23 mouse cellular contexts compared by ENCODE assay signal in the genomic region with DNA sequence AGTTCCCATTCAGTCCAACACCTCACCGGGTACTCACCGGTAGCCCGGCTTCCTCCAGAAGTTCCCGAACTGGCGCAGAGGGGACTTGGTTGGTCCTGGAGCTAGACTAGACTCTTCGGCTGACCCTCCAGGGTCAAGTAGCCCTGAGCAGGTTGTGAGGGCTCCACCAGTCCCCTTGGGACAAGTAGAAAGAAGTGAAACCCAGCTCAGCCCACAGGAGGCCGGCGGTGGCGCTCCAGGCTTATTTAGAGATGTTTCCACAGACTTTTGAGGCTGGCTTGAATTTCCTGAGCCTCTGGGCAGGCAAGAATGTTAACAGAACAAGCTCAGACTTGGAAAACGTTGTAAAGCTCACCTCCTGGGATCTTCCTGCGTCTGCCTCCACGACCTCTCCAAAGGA. TPM values are rescaled to one million over a fixed set of nuclear protein-coding genes. Genes with fewer than 3 reads are reported as not detected.
DNase-seq lines count a peak whose midpoint lies in the region; ATAC-seq and TF ChIP-seq lines count a peak whose summit lies in the region.
"Had no signal": no experiment of that assay in that cellular context is flagged by ENCODE, and none has a peak within 500 bp of the region (broad histone marks: within the 10 kb centered on the region; RNA-seq: fewer than 3 reads in every experiment).

No protein-coding gene starts in this region.

- no peak overlapping the region; the same call in 1 of the 2 replicates for H3K4me2 ChIP-seq in hindbrain, embryonic 11.5 days (replicated peaks; ENCODE audit: low read depth, low read length)
- no peak overlapping the region for H3K4me2 ChIP-seq in hindbrain, postnatal 0 days (ENCODE audit: low read depth, low read length)
- H3K4me2 ChIP-seq in midbrain, embryonic 11.5 days = peak overlapping the region; percentile 31; the same call in 1 of the 2 replicates
- H3K4me2 ChIP-seq: heart, embryonic 11.5 days had no signal

- WGBS in hindbrain, embryonic 11.5 days = 3% methylated on average over 12 of the region's 12 CpGs
- WGBS in hindbrain, postnatal 0 days = 2% methylated on average over 12 of the region's 12 CpGs
- 3% methylated on average over 12 of the region's 12 CpGs for WGBS in midbrain, embryonic 11.5 days

- no peaks in the 10 kb centered on the region for H3K9me3 ChIP-seq in hindbrain, embryonic 11.5 days (ENCODE audit: control insufficient read depth, low read length)
- no peaks in the 10 kb centered on the region for H3K9me3 ChIP-seq in hindbrain, postnatal 0 days (ENCODE audit: low read length)
- no peaks in the 10 kb centered on the region for H3K9me3 ChIP-seq in midbrain, embryonic 11.5 days (ENCODE audit: control insufficient read depth, low read length)
- H3K9me3 ChIP-seq: forebrain, embryonic 15.5 days had no signal

- H3K27me3 ChIP-seq in hindbrain, embryonic 11.5 days (ENCODE audit: control insufficient read depth, insufficient read depth, low read length) = peaks cover 60% of the 10 kb centered on the region
- H3K27me3 ChIP-seq in hindbrain, postnatal 0 days (ENCODE audit: insufficient read depth, low read length) = peaks cover 64% of the 10 kb centered on the region
- peaks cover 61% of the 10 kb centered on the region for H3K27me3 ChIP-seq in midbrain, embryonic 11.5 days (ENCODE audit: control insufficient read depth, insufficient read depth, low read length)

- no peak overlapping the region for H3K9ac ChIP-seq in hindbrain, embryonic 11.5 days (ENCODE audit: low read depth, low read length)
- no peak overlapping the region for H3K9ac ChIP-seq in hindbrain, postnatal 0 days (replicated peaks; ENCODE audit: low read length)
- no peak overlapping the region for H3K9ac ChIP-seq in midbrain, embryonic 11.5 days (ENCODE audit: low read length)
- H3K9ac ChIP-seq: forebrain, embryonic 15.5 days; liver, postnatal 0 days had no signal

- no peak for DNase-seq in hindbrain, embryonic 11.5 days (ENCODE audit: low spot score)
- DNase-seq in hindbrain, postnatal 0 days (ENCODE audit: low spot score) = no peak
- no peak for DNase-seq in midbrain, embryonic 11.5 days (ENCODE audit: low spot score, missing footprints)
- peak; percentile 46 for DNase-seq in neural tube, embryonic 10.5 days (ENCODE audit: extremely low spot score, low spot score)
- no peak for DNase-seq in urinary bladder, postnatal 25 days (ENCODE audit: low spot score)
- no peak for DNase-seq in heart, adult 9 months (ENCODE audit: low spot score in 2 of 2)
- DNase-seq: cerebellum, adult 2 months; heart, postnatal 10 days; kidney, adult 18-20 months; kidney, postnatal 10 days; liver, postnatal 0 days; lung, postnatal 10 days; right cerebral cortex, postnatal 4 days had no signal

- H3K4me1 ChIP-seq in hindbrain, embryonic 11.5 days (replicated peaks; ENCODE audit: control insufficient read depth, insufficient read depth, low read length) = no peaks in the 10 kb centered on the region
- no peaks in the 10 kb centered on the region for H3K4me1 ChIP-seq in hindbrain, postnatal 0 days (ENCODE audit: insufficient read depth, low read length)
- no peaks in the 10 kb centered on the region for H3K4me1 ChIP-seq in midbrain, embryonic 11.5 days (ENCODE audit: control insufficient read depth, insufficient read depth, low read length)

- no peak for TF ChIP-seq CTCF in hindbrain, postnatal 0 days (IDR thresholded peaks at IDR 0.05; ENCODE audit: low read depth)

- H3K4me3 ChIP-seq in hindbrain, embryonic 11.5 days (ENCODE audit: low read depth, low read length) = 0 out of 2 replicates have a peak overlapping the region, but pooled peaks have one; percentile 26
- no peak overlapping the region for H3K4me3 ChIP-seq in hindbrain, postnatal 0 days (ENCODE audit: low read length)
- H3K4me3 ChIP-seq in midbrain, embryonic 11.5 days (ENCODE audit: low read depth, low read length) = peak overlapping the region; percentile 30
- H3K4me3 ChIP-seq: layer of hippocampus, adult 2 months; myocyte had no signal

- no peaks in the 10 kb centered on the region for H3K36me3 ChIP-seq in hindbrain, embryonic 11.5 days (ENCODE audit: control insufficient read depth, insufficient read depth, low read length)
- no peaks in the 10 kb centered on the region for H3K36me3 ChIP-seq in hindbrain, postnatal 0 days (ENCODE audit: insufficient read depth, low read length)
- H3K36me3 ChIP-seq in midbrain, embryonic 11.5 days (ENCODE audit: control insufficient read depth, insufficient read depth, low read length) = no peaks in the 10 kb centered on the region
- H3K36me3 ChIP-seq: forebrain, embryonic 15.5 days had no signal

- ATAC-seq in hindbrain, embryonic 11.5 days (ENCODE audit: low FRiP score) = no peak
- no peak for ATAC-seq in hindbrain, postnatal 0 days
- no peak for ATAC-seq in midbrain, embryonic 11.5 days (ENCODE audit: low FRiP score)
- ATAC-seq in megakaryocyte-erythroid progenitor cell, adult 5-6 weeks (replicated peaks; ENCODE audit: low FRiP score, low TSS enrichment, poor library complexity, severe bottlenecking) = no peak
- ATAC-seq: forebrain, embryonic 15.5 days; liver, postnatal 0 days had no signal

- H3K27ac ChIP-seq in hindbrain, embryonic 11.5 days (ENCODE audit: low read depth, low read length) = no peak overlapping the region
- H3K27ac ChIP-seq in hindbrain, postnatal 0 days = no peak overlapping the region
- H3K27ac ChIP-seq in midbrain, embryonic 11.5 days (ENCODE audit: low read depth, low read length) = no peak overlapping the region
- H3K27ac ChIP-seq: forebrain, embryonic 15.5 days; layer of hippocampus, adult 2 months had no signal

RNA-seq across cellular contexts. Expression of a gene that starts 1.5 kb away (rescaled TPM):
- 3.0 and 3.7 TPM in 2 replicates for polyA plus RNA-seq in hindbrain, embryonic 11.5 days (2014; fragmentation: Nextera tagmentation; extraction: Ambion mirVana)
- total RNA-seq in hindbrain, postnatal 0 days (2014; rRNA removed) = 0.72 and 0.73 TPM in 2 replicates
- 0.23 and 0.49 TPM in 2 replicates for polyA plus RNA-seq in hindbrain, postnatal 0 days (2015; fragmentation: Nextera tagmentation; extraction: Ambion mirVana)
- 22.2 and 23.5 TPM in 2 replicates for polyA plus RNA-seq in midbrain, embryonic 11.5 days (2014; fragmentation: Nextera tagmentation; extraction: Ambion mirVana)
- not detected in 2 replicates for total RNA-seq in megakaryocyte-erythroid progenitor cell, adult 5-6 weeks (2014; fragmentation: Nextera tagmentation)
- total RNA-seq in megakaryocyte-erythroid progenitor cell, adult 5-6 weeks (2017) = not detected in 2 replicates
- total RNA-seq: gastrocnemius, postnatal 4 days; heart, postnatal 10 days; layer of hippocampus, adult 2 months; liver, adult 2 months; megakaryocyte, adult 5-6 weeks had no signal
- polyA plus RNA-seq: cerebellum, adult 2 months; heart, embryonic 11.5 days; liver, adult 2 months; liver, postnatal 0 days; myocyte; stomach, embryonic 16.5 days had no signal

RNA-seq across cellular contexts. Expression of a gene that starts 50.2 kb away (rescaled TPM):
- polyA plus RNA-seq in hindbrain, embryonic 11.5 days (2014; fragmentation: Nextera tagmentation; extraction: Ambion mirVana) = 0.14 and 0.45 TPM in 2 replicates
- 0.32 and 0.68 TPM in 2 replicates for total RNA-seq in hindbrain, postnatal 0 days (2014; rRNA removed)
- 0.29 and 0.52 TPM in 2 replicates for polyA plus RNA-seq in hindbrain, postnatal 0 days (2015; fragmentation: Nextera tagmentation; extraction: Ambion mirVana)
- polyA plus RNA-seq in midbrain, embryonic 11.5 days (2014; fragmentation: Nextera tagmentation; extraction: Ambion mirVana) = 0.19 TPM in 1 of 2 replicates, not detected in the other
- 15.2 and 16.4 TPM in 2 replicates for total RNA-seq in megakaryocyte-erythroid progenitor cell, adult 5-6 weeks (2014; fragmentation: Nextera tagmentation)
- total RNA-seq in megakaryocyte-erythroid progenitor cell, adult 5-6 weeks (2017) = 2.8 and 5.0 TPM in 2 replicates
- polyA plus RNA-seq: embryonic facial prominence, embryonic 11.5 days had no signal
